Mouse (Mus musculus): ENCODE measurements around the gene Tnik. TPM values are rescaled to one million over a fixed set of nuclear protein-coding genes. Genes with fewer than 3 reads are reported as not detected.

The Tnik gene
- 16.7 and 26.1 TPM in 2 replicates for polyA plus RNA-seq (2015; fragmentation: Nextera tagmentation; extraction: Ambion mirVana)

- peak; percentile 91 for DNase-seq (ENCODE audit: low spot score)
Observed at GRCm38 (mm10) chr3:28263002-28263947, at the start of gene Tnik. TSS of gene Tnik (plus strand) at chr3:28263214.

GRCm38 (mm10) chr3:28214886-28215311 lies 48.1 kb upstream of the Tnik start:
- no peak for DNase-seq (ENCODE audit: low spot score)

GRCm38 (mm10) chr3:28217001-28217400 lies 46.0 kb upstream of the Tnik start:
- no peak for DNase-seq (ENCODE audit: low spot score)

GRCm38 (mm10) chr3:28219533-28219932 lies 43.5 kb upstream of the Tnik start:
- no peak for DNase-seq (ENCODE audit: low spot score)

GRCm38 (mm10) chr3:28219964-28220363 lies 43.0 kb upstream of the Tnik start:
- no peak for DNase-seq (ENCODE audit: low spot score)

GRCm38 (mm10) chr3:28224437-28225356 lies 38.3 kb upstream of the Tnik start:
- no peak for DNase-seq (ENCODE audit: low spot score)

GRCm38 (mm10) chr3:28225357-28225905 lies 37.6 kb upstream of the Tnik start:
- no peak for DNase-seq (ENCODE audit: low spot score)

- no peak for DNase-seq (ENCODE audit: low spot score)
Observed at GRCm38 (mm10) chr3:28226181-28226580, 36.8 kb upstream of the Tnik start.

GRCm38 (mm10) chr3:28228930-28229329 lies 34.1 kb upstream of the Tnik start:
- DNase-seq (ENCODE audit: low spot score): no peak

GRCm38 (mm10) chr3:28229503-28229902 lies 33.5 kb upstream of the Tnik start:
- DNase-seq (ENCODE audit: low spot score): no peak

- no peak for DNase-seq (ENCODE audit: low spot score)
Observed at GRCm38 (mm10) chr3:28232885-28233284, 30.1 kb upstream of the Tnik start.

GRCm38 (mm10) chr3:28234179-28234578 lies 28.8 kb upstream of the Tnik start:
- DNase-seq (ENCODE audit: low spot score): no peak

GRCm38 (mm10) chr3:28236689-28237088 lies 26.3 kb upstream of the Tnik start:
- no peak for DNase-seq (ENCODE audit: low spot score)

GRCm38 (mm10) chr3:28238136-28238535 lies 24.9 kb upstream of the Tnik start:
- DNase-seq (ENCODE audit: low spot score): no peak

- DNase-seq (ENCODE audit: low spot score): no peak
Observed at GRCm38 (mm10) chr3:28242561-28242960, 20.5 kb upstream of the Tnik start.

GRCm38 (mm10) chr3:28244244-28244890 lies 18.6 kb upstream of the Tnik start:
- no peak for DNase-seq (ENCODE audit: low spot score)

- DNase-seq (ENCODE audit: low spot score): no peak
Observed at GRCm38 (mm10) chr3:28248255-28248957, 14.6 kb upstream of the Tnik start.

- peak; percentile 68 for DNase-seq (ENCODE audit: low spot score)
Observed at GRCm38 (mm10) chr3:28255711-28256110, 7.3 kb upstream of the Tnik start.

- DNase-seq (ENCODE audit: low spot score): peak; percentile 53
Observed at GRCm38 (mm10) chr3:28262371-28263001, 528 bp upstream of the Tnik start.

Data from thymus, postnatal 0 days (tissue).